Mouse (Mus musculus) granulocyte monocyte progenitor cell, adult 5-6 weeks (primary cell): Measurements from ENCODE around the gene Hibch. TPM values are rescaled to one million over a fixed set of nuclear protein-coding genes. Genes with fewer than 3 reads are reported as not detected.

Experiments
- total RNA-seq, 2 experiments: library from RNA; stranded (forward) in 1 of 2; stranded (reverse) in 1 of 2; fragments of 200-712, 200-1000 nt in 1 of 2; fragments of >200 nt in 1 of 2; fragmentation: Nextera tagmentation in 1 of 2; gene quantifications; 2 replicates each; pipeline ENCODE4 v1.2.3; 2014 to 2017

Gene Hibch
- total RNA-seq, 2 experiments from 2014 or later, result 32.2 to 101 TPM

Other genes starting within 250 kb of the Hibch start
- gene Nemp2, start 214.2 kb upstream of the Hibch start, total RNA-seq (2014; fragmentation: Nextera tagmentation), result 9.0 and 18.1 TPM in 2 replicates
- gene Nemp2, start 214.2 kb upstream of the Hibch start, total RNA-seq (2017), result 9.6 and 10.9 TPM in 2 replicates
- gene Mfsd6, start 117.5 kb upstream of the Hibch start, total RNA-seq (2014; fragmentation: Nextera tagmentation), result 1.4 and 5.3 TPM in 2 replicates
- gene Mfsd6, start 117.5 kb upstream of the Hibch start, total RNA-seq (2017), result 3.6 and 3.9 TPM in 2 replicates
- gene Inpp1, start 27.2 kb upstream of the Hibch start, total RNA-seq (2014; fragmentation: Nextera tagmentation), result 10.3 and 12.8 TPM in 2 replicates
- gene Inpp1, start 27.2 kb upstream of the Hibch start, total RNA-seq (2017), result 7.0 and 26.7 TPM in 2 replicates
- gene 1700019D03Rik, start 175.2 kb downstream of the Hibch start, total RNA-seq (2014; fragmentation: Nextera tagmentation), result 2.4 TPM in 1 of 2 replicates, not detected in the other
- gene 1700019D03Rik, start 175.2 kb downstream of the Hibch start, total RNA-seq (2017), result not detected in 2 replicates
- not detected in 2 replicates for gene Mstn, start 216.7 kb downstream of the Hibch start, total RNA-seq (2014; fragmentation: Nextera tagmentation)
- not detected in 2 replicates for gene Mstn, start 216.7 kb downstream of the Hibch start, total RNA-seq (2017)